Mouse (Mus musculus) liver, embryonic 16.5 days (tissue): ENCODE measurements around the gene Pef1. TPM values are rescaled to one million over a fixed set of nuclear protein-coding genes. Genes with fewer than 3 reads are reported as not detected.
A peak's percentile ranks its signal among the peaks of the same experiment; 100 is the strongest.

Experiments used
- ATAC-seq: fragments of 200-750 bp; cut with Nextera tagmentation; 2 replicates; pipeline ENCODE4 v1.8.0; 2017; ENCODE audit warnings: low read depth, mild to moderate bottlenecking, moderate number of reproducible peaks, moderate library complexity
- H3K27ac ChIP-seq: fragments of 300-500 bp; sonication (generic); 2 replicates; pipeline ENCODE4 v1.5.1; 2014; ENCODE audit warnings: mild to moderate bottlenecking, low read length
- H3K27me3 ChIP-seq: fragments of 300-500 bp; sonication (generic); 2 replicates; pipeline ENCODE4 v1.6.1; 2014; ENCODE audit warnings: low read depth, low read length, mixed read lengths; ENCODE audit not compliant: control insufficient read depth, insufficient read depth
- H3K36me3 ChIP-seq: fragments of 300-500 bp; sonication (generic); 2 replicates; pipeline ENCODE4 v1.6.1; 2014; ENCODE audit warnings: mild to moderate bottlenecking; ENCODE audit not compliant: control insufficient read depth, insufficient read depth
- H3K4me1 ChIP-seq: fragments of 300-500 bp; sonication (generic); 2 replicates; pipeline ENCODE4 v1.6.1; 2014; ENCODE audit warnings: low read depth, low read length, mixed read lengths; ENCODE audit not compliant: control insufficient read depth
- H3K4me2 ChIP-seq: fragments of 300-500 bp; sonication (generic); 2 replicates; pipeline ENCODE4 v1.6.1; 2014; ENCODE audit warnings: low read depth, low read length, mixed read lengths
- H3K4me3 ChIP-seq: fragments of 300-500 bp; sonication (generic); 2 replicates; pipeline ENCODE4 v1.5.1; 2014; ENCODE audit warnings: low read depth, mild to moderate bottlenecking, low read length
- H3K9ac ChIP-seq: fragments of 300-500 bp; sonication (generic); 2 replicates; pipeline ENCODE4 v1.6.1; 2014; ENCODE audit warnings: low read depth, low read length
- H3K9me3 ChIP-seq: fragments of 300-500 bp; sonication (generic); replicated peaks from 2 replicates; pipeline ENCODE4 v1.6.1; 2016; ENCODE audit warnings: low read length; ENCODE audit not compliant: control insufficient read depth
- WGBS: fragments of 180-500 bp; shearing (Covaris S2); extraction: QIAGEN DNeasy Blood & Tissue Kit; methylation state at CpG from one replicate; pipeline ENCODE4 v1.1.7; 2014; ENCODE audit not compliant: insufficient replicate concordance; 5-methylcytosine and 5-hydroxymethylcytosine counted together
- polyA plus RNA-seq: library from polyadenylated mRNA; unstranded; fragments of >200 nt; fragmentation: Nextera tagmentation; extraction: Ambion mirVana; gene quantifications from 2 replicates; pipeline ENCODE4 v1.2.1, GENCODE M21; 2015

Pef1 gene
- polyA plus RNA-seq, 1 experiment from 2014 or later: 43.6 TPM

- Histone ChIP-seq H3K27me3 (peaks cover 28% of the 10 kb centered on the region), H3K4me2 (no peak overlapping the region), H3K4me3 (no peak overlapping the region), H3K9ac (no peak overlapping the region), H3K36me3 (peaks cover 3% of the 10 kb centered on the region; the same call in 1 of the 2 replicates), H3K9me3 (no peaks in the 10 kb centered on the region), H3K4me1 (no peaks in the 10 kb centered on the region; the same call in 1 of the 2 replicates), H3K27ac (no peak overlapping the region)
- WGBS: 65% methylated on average over 6 of the region's 6 CpGs
- no peak for ATAC-seq
Observed at GRCm38 (mm10) chr4:130164121-130164520, 61.8 kb downstream of the Pef1 start.

DNA sequence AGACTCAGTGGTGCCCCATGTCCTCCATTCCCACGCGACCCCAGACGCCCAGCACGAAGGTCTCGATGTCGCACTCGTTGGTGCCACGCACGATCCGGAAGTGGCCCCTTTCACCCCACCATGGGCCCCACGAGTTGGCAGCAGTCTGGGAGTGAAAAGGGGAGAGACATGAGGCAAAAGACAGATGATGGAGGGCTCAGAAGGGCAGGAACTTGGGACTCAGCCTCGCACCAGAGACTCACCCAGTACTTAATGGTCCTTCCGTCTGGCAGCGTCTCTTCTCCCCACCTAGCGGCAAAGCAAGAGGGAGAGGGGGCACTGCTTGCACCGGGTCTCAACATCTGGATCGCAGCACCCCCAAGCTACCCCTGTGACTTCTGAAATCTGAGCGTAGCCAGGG is 63.7 kb downstream of the Pef1 start:
- WGBS: 72% methylated on average over 18 of the region's 18 CpGs
- H3K9me3 ChIP-seq: no peaks in the 10 kb centered on the region
- H3K4me2 ChIP-seq: no peak overlapping the region
- H3K27me3 ChIP-seq: peaks cover 28% of the 10 kb centered on the region
- H3K9ac ChIP-seq: no peak overlapping the region
- no peak overlapping the region for H3K27ac ChIP-seq
- no peak for ATAC-seq
- H3K4me3 ChIP-seq: no peak overlapping the region
- H3K4me1 ChIP-seq: no peaks in the 10 kb centered on the region; the same call in 1 of the 2 replicates
- peaks cover 3% of the 10 kb centered on the region; the same call in 1 of the 2 replicates for H3K36me3 ChIP-seq

DNA sequence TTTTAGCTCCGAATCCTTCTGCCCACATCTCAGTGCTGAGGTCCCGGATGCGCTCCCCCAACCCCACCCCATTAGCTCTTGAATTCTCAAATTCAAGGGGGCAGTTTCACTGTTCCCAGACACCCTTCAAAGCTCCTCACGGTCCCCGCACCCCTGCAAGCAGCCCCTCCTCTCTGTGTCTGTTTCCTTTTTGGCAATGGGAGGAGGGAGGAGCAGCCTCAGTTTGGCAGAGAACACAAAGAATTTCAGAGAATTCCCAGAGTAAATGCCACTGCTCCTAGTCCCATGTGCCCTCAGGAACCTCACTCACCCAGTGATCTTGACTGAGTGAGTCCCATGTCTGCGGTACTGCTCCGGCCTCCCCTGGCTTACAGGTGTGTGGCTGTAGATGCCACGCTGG is 64.2 kb downstream of the Pef1 start:
- H3K27me3 ChIP-seq: peaks cover 28% of the 10 kb centered on the region

GRCm38 (mm10) chr4:130167321-130167720 is 65.0 kb downstream of the Pef1 start:
- no peak for ATAC-seq
- H3K4me3 ChIP-seq: no peak overlapping the region
- peaks cover 3% of the 10 kb centered on the region for H3K4me1 ChIP-seq
- H3K27ac ChIP-seq: no peak overlapping the region
- peaks cover 3% of the 10 kb centered on the region; the same call in 1 of the 2 replicates for H3K36me3 ChIP-seq
- 46% methylated on average over 22 of the region's 22 CpGs for WGBS
- H3K4me2 ChIP-seq: no peak overlapping the region
- peaks cover 24% of the 10 kb centered on the region for H3K27me3 ChIP-seq
- no peak overlapping the region for H3K9ac ChIP-seq
- H3K9me3 ChIP-seq: no peaks in the 10 kb centered on the region

More for the DNA sequence above, 64.2 kb downstream of the Pef1 start:
- Histone ChIP-seq H3K9ac (no peak overlapping the region), H3K27ac (no peak overlapping the region), H3K4me2 (no peak overlapping the region), H3K4me1 (no peaks in the 10 kb centered on the region; the same call in 1 of the 2 replicates), H3K4me3 (no peak overlapping the region), H3K36me3 (peaks cover 3% of the 10 kb centered on the region; the same call in 1 of the 2 replicates), H3K9me3 (no peaks in the 10 kb centered on the region)
- 79% methylated on average over 8 of the region's 8 CpGs for WGBS
- no peak for ATAC-seq

- Histone ChIP-seq H3K27me3 (peaks cover 20% of the 10 kb centered on the region), H3K36me3 (peaks cover 3% of the 10 kb centered on the region; the same call in 1 of the 2 replicates), H3K9ac (no peak overlapping the region), H3K4me1 (peaks cover 8% of the 10 kb centered on the region), H3K4me3 (no peak overlapping the region), H3K9me3 (no peaks in the 10 kb centered on the region), H3K27ac (no peak overlapping the region), H3K4me2 (no peak overlapping the region)
- WGBS: 35% methylated on average over 9 of the region's 9 CpGs
- ATAC-seq: no peak
Observed at GRCm38 (mm10) chr4:130167814-130168213, 65.5 kb downstream of the Pef1 start.

GRCm38 (mm10) chr4:130168280-130169183 is 66.2 kb downstream of the Pef1 start:
- H3K9ac ChIP-seq: no peak overlapping the region
- no peak overlapping the region for H3K4me3 ChIP-seq
- no peaks in the 10 kb centered on the region for H3K9me3 ChIP-seq
- peak; percentile 47 for ATAC-seq
- WGBS: 37% methylated on average over 16 of the region's 16 CpGs
- H3K4me2 ChIP-seq: no peak overlapping the region
- no peak overlapping the region for H3K27ac ChIP-seq
- H3K36me3 ChIP-seq: peaks cover 3% of the 10 kb centered on the region; the same call in 1 of the 2 replicates
- H3K4me1 ChIP-seq: peaks cover 10% of the 10 kb centered on the region
- H3K27me3 ChIP-seq: peaks cover 13% of the 10 kb centered on the region

- H3K27me3 ChIP-seq: peaks cover 6% of the 10 kb centered on the region
- no peak overlapping the region for H3K4me2 ChIP-seq
- H3K4me3 ChIP-seq: no peak overlapping the region
- ATAC-seq: no peak
- no peaks in the 10 kb centered on the region for H3K9me3 ChIP-seq
- WGBS: 72% methylated on average over 16 of the region's 16 CpGs
- H3K9ac ChIP-seq: no peak overlapping the region
- no peak overlapping the region for H3K27ac ChIP-seq
- H3K36me3 ChIP-seq: peaks cover 3% of the 10 kb centered on the region; the same call in 1 of the 2 replicates
- peaks cover 18% of the 10 kb centered on the region for H3K4me1 ChIP-seq
Observed at GRCm38 (mm10) chr4:130169411-130169971, 67.1 kb downstream of the Pef1 start.

DNA sequence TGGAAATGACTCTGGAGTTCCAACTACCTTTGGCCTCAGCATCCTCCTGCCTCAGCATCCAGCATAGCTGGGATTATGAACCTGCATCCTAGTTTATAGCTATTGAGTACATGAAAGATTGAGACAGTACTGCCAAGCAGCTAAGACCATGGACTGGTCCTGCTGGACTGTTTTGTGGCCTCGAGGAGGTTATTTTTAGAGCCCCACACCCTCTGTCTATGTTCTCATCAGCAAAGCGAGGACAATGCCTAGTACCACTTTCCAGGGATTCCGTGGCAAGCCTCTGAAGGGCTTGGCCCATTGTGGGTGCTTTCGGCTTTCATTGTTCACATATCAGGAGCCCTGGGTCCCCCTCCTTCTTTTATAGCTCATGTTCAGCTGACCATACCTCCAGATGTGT is 68.0 kb downstream of the Pef1 start:
- WGBS: 52% methylated on average over 4 of the region's 4 CpGs
- Histone ChIP-seq H3K9me3 (no peaks in the 10 kb centered on the region), H3K27me3 (peaks cover 10% of the 10 kb centered on the region), H3K36me3 (peaks cover 3% of the 10 kb centered on the region; the same call in 1 of the 2 replicates), H3K4me2 (no peak overlapping the region), H3K4me1 (peaks cover 27% of the 10 kb centered on the region), H3K9ac (no peak overlapping the region), H3K4me3 (no peak overlapping the region), H3K27ac (no peak overlapping the region)
- no peak for ATAC-seq
